Mouse (Mus musculus) gastrocnemius, postnatal 14 days (tissue): Measurements from ENCODE around the gene Sf3a2. TPM values are rescaled to one million over a fixed set of nuclear protein-coding genes. Genes with fewer than 3 reads are reported as not detected.
"Not testable (repeated sequence)": the region's sequence is repeated elsewhere in the genome, so short reads cannot be mapped to it uniquely, and the experiment has no call there.

Source experiments
- DNase-seq: peaks from one replicate; pipeline ENCODE4 v3.0.0; 2021; ENCODE audit warnings: mixed read lengths
- intact Hi-C: fragments of 180-260 bp; cut with DNase I; formaldehyde crosslinking; loops from one replicate; pipeline ENCODE4 v1.15.1; 2025; ENCODE audit warnings: low total_unique reads
- total RNA-seq, 2 experiments: library from RNA; stranded (reverse); gene quantifications; 2 replicates each; pipeline ENCODE4 v1.2.3; 2021

Gene Sf3a2
- total RNA-seq, 2 experiments from 2014 or later = 23.6 to 30.0 TPM

DNA sequence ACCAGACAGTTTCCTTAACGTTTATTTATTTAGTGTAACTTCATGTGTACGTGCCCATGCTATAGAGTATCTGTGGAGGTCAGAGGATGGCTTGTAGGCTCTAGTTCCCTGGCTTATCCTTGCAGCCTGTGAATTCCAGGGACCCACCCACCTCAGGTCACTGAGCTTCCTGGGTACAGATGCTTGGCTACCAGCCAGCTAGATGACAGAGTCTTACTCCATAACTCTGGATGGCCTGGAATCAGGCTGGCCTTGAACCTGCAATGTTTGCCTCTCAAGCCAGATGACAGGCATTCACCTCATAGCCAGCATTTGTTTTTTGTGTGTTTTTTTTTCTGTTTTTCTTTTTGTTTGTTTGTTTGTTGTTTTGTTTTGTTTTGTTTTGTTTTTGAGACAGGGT is 19.2 kb downstream of the Sf3a2 start:
- intact Hi-C loops = no loop called here
- DNase-seq = no peak

DNA sequence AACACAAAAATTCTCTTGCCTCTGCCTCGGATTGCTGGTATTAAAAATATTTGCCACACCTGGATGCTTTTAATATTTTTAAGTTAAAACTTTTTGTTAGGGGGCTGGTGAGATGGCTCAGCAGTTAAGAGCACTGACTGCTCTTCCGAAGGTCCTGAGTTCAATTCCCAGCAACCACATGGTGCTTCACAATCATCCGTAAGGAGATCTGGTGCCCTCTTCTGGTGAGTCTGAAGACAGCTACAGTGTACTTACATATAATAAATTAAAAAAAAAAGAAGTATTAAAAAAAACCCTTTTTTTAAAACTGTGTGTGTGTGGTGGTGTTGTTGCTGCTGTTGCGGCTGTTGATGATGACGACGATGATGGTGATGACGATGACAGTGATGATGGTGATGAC is 20.0 kb downstream of the Sf3a2 start:
- intact Hi-C loops, DNase-seq: not testable (repeated sequence)

DNA sequence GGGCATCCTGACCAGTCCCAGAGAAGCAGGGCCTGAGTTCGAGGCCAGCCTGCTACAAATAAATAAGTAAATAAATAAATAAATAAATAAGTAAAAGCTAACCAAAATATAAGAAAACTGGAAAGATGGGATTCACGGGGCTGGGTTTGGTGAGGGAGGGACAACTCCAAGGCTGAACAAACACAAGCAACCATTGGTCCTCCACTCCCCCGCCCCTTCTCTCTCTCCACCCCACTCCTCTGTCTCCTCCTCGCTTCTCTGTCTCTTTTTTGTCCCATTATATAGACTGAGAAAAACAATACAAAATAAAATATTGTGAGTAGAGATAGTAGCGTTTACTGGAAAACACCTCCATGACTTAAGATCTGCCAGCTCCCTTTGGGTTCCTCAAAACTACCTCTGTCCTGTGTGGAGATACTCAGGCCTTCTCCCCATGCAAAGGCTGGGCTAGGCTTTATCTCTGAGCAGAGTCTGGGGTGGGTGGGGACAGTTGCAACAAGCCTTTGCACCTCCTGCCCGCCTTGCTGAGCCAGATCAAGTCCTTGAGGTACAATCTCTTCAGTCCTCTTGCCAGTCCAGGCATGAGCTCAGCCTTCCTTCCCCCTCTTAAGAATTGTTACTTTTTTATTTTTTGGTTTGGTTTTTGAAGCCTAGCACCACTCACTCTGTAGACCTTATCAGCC is 20.7 kb downstream of the Sf3a2 start:
- no peak for DNase-seq
- intact Hi-C loops = no loop called here

GRCm38 (mm10) chr10:80819406-80819805 is 21.4 kb downstream of the Sf3a2 start:
- no peak for DNase-seq
- intact Hi-C loops = no loop called here

DNA sequence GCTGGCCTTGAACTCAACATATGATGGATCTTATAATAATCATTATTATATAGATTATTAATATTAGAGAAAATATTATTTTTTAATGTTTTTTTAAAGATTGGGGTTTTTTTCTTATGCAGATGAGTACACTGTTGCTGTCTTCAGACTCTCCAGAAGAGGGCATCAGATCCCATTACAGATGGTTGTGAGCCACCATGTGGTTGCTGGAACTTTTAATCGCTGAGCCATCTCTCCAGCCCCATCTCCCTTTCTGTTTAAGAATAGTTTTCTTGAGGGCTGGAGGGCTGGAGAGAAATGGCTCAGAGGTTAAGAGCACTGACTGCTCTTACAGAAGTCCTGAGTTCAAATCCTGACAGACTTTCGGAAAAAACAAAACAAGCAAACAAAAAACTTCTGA is 24.0 kb downstream of the Sf3a2 start:
- intact Hi-C loops = loop anchor here (2.0 kb wide), 1 partner anchor 55 kb away; no protein-coding TSS in a partner anchor
- DNase-seq = no peak

- intact Hi-C loops = loop anchor here (2.0 kb wide), 1 partner anchor 54 kb away; no protein-coding TSS in a partner anchor
- no peak for DNase-seq
These were observed 24.5 kb downstream of the Sf3a2 start for GRCm38 (mm10) chr10:80822528-80822927.

GRCm38 (mm10) chr10:80823316-80823715 is 25.3 kb downstream of the Sf3a2 start:
- intact Hi-C loops = loop anchor here (2.0 kb wide), 1 partner anchor 53 kb away; no protein-coding TSS in a partner anchor
- no peak for DNase-seq

DNA sequence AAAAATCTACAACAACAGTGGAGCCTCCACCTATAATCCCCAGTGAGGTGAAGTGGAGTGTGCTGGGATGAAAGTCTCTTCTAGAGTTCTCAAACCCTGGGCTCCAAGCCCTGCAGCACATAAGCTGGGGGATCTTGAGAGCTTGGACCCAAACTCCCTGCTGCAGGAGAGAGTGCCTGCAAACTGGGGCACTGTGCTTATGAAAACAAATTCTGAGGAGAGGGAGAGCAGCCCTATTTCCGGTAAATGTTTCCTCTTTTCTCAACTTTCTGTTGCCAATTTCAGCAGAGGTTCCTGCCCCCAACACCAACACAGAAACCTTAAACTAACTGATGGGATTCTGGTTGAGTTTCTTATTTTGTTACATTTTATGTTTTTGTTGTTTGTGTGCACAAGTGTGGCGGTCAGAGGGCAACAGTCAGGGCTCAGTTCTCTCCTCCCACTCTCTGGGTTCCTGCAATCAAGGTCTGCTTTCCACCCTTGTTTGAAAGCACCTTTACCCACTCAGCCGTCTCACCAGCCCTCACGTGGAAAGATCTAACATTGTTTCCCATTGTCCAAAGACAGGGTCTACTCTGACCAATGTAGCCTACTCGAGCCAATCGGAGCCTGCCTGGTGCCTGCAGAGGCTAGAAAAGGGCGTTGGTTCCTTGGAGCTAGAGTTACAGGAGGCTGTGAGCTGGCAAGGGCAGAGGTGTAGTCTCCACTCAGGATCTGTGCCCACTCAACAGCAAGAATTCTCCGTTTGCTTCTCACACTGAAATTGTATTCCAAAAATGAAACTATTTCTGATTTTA is 26.0 kb downstream of the Sf3a2 start:
- DNase-seq = no peak
- intact Hi-C loops = loop anchor here (2.0 kb wide), 1 partner anchor 53 kb away; no protein-coding TSS in a partner anchor

DNA sequence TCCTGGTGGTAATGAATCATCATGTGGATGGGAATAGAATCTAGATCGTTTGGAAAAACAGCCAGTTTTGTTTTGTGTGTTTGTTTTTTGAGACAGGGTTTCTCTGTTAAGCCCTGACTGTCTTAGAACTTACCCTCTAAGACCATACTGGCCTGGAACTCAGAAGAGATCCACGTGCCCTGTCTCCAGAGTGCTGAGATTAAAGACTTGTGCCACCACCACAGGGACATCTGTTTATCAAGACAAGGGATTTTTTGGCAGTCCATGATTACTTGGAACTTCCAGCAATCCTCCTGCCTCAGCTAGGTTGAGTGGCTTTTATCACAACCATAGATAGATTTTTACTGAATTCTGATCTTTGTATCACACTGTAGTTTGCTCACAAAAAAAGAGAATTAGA is 26.8 kb downstream of the Sf3a2 start:
- intact Hi-C loops = loop anchor here (5.0 kb wide), 1 partner anchor 37 kb away; no protein-coding TSS in a partner anchor
- no peak for DNase-seq

- peak; percentile 98 for DNase-seq
- intact Hi-C loops = loop anchor here (5.0 kb wide), 1 partner anchor 36 kb away; no protein-coding TSS in a partner anchor
These were observed 28.4 kb downstream of the Sf3a2 start, which contains the start of gene Oaz1 for GRCm38 (mm10) chr10:80826151-80827062. Oaz1 (plus strand) TSS chr10:80826656.

DNA sequence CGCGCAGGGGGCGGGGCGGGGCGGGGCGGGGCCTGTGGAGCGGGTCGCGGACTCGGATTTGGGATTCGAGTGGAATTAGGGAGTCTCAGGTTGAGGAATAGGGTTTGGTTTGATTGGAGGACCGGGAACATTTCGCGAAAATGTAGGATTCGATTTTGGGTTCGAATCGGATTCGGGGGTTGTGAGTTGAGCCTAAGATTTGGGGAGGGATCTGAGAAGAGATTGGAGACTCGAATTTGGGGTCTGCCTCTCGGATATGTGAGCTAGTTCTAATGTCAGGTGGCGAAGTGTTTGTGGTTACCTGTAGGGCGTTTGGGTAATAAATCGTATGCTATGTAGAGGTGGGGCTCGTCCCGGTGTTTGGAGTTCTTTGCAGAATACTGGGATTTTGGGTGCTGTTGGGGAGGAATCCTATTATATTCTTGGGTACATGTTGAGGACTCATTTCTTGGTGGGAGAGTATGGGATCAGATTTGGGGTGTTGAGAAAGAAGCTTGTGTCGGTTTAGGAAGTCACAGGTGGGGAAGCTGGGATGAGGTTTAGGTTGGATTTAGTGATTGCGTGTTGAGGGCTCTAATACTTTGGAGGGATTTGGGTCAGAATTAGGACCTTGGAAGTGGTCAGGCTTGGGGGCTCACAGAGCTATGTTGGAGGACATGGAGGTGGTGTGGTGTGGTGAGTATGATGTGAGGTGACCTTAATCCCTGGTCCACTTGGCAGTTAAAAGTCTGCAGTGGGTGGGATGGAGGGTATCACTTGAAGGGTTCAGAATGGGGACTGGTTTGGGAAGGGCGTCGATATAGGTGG is 29.3 kb downstream of the Sf3a2 start:
- no peak for DNase-seq
- intact Hi-C loops = loop anchor here (5.0 kb wide), 1 partner anchor 35 kb away; no protein-coding TSS in a partner anchor

DNA sequence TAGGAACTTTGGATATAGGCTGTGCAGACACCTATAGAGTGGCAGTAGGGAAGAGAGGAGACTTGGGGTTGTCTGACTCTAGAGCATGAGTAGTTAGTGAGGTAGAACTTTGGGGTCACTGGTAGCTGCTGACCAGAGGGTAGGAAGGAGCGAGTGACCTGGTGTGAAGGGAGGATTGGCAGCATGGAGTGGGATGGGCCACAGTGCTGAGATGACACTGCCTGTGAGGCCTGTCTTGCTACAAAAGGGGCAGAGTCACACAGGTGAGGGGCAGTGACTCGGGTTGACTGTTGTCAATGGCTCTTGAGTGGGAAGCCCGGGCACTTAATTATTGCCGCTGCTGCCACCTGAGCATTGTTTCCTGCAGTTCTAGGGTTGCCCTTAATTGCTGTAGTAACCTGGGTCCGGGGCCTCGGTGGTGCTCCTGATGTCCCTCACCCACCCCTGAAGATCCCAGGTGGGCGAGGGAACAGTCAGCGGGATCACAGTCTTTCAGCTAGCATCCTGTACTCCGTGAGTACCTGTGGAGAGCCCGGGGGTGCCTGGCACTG is 29.9 kb downstream of the Sf3a2 start:
- no peak for DNase-seq
- intact Hi-C loops = loop anchor here (5.0 kb wide), 1 partner anchor 34 kb away; no protein-coding TSS in a partner anchor

GRCm38 (mm10) chr10:80828587-80828986 is 30.6 kb downstream of the Sf3a2 start:
- intact Hi-C loops = loop anchor here (5.0 kb wide), 1 partner anchor 34 kb away; no protein-coding TSS in a partner anchor
- not testable (repeated sequence) for DNase-seq

DNA sequence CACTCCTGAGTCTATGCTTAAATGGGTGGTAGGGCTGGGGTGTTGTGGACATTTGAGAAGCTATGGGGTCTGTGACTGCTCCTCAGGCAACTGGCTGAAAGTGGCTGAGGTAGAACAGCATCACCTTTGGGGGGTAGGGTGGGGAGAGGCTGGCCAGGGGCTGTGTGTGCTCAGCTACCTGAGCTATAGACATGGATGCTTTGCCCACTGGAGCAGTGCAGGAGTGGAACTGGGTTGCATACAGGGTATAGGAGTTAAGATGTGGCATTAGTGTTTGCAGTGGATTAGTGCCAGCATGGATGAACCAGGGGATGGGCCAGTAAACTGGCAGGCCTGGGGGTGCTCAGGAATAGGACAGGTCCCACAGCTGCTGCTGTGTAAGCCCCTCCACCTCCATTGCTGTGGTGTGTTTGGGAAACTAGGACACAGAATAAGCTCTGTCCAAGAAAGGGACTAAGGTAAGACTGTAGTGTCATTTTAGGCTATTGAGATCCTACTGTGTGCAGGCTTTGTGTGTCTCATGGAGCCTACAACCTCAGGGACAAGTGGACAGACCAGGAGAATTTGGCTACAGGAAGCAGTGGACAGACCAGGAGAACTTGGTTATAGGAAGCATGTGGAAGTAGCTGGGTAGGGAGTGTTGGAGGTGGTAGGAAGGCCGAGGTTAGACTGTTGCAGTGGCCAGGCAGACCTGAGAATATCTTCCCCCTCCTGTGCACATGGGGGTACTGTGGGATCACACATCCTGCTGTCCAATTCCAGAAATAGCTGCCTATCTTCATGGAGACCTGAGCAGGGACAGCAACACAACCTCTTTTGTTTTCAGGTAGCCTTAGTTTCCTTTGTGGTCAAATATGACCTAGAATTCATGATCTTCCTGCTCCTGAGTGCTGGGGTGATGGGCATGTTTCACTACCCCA is 31.6 kb downstream of the Sf3a2 start:
- no peak for DNase-seq
- intact Hi-C loops = loop anchor here (5.0 kb wide), 1 partner anchor 33 kb away; no protein-coding TSS in a partner anchor

DNA sequence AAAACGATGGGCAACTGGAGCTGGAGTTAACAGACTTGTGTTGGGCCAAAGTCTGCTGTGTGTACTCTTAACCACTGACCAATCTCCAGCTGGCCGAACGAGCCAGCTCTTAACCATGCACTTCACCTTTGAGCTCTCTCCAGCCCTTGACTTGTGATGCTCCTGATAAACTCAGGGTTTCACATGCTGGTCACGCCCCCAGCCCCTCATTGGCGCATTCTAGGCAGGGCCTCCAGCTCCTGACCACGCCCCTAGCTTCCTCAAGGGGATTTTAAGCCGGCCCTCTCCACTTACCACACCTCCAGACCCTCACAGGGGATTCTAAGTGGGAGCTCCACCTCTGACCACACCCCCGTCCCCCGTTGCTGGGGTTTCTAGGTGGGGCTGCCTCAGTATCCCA is 33.1 kb downstream of the Sf3a2 start:
- peak; percentile 70 for DNase-seq
- intact Hi-C loops = no loop called here

DNA sequence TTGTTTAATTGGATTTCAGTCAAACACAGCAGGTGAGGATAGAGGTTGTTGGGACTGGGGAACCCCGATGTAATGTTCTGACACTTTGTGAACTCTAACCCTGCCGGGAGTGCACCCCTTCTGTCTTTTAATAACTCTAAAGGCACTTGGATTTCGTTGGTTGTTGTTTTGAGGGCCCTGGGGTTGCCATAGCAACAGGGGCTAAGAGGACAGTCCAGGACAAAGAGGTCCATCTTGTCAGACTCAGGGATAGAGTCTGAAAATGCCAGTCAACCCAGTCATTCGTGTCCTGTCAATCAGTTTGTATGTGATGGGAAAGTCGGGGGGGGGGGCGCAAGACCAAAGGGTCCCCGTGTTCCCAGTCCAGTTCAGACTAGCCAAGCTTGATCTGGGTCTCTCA is 34.8 kb downstream of the Sf3a2 start:
- intact Hi-C loops = no loop called here
- no peak for DNase-seq

DNA sequence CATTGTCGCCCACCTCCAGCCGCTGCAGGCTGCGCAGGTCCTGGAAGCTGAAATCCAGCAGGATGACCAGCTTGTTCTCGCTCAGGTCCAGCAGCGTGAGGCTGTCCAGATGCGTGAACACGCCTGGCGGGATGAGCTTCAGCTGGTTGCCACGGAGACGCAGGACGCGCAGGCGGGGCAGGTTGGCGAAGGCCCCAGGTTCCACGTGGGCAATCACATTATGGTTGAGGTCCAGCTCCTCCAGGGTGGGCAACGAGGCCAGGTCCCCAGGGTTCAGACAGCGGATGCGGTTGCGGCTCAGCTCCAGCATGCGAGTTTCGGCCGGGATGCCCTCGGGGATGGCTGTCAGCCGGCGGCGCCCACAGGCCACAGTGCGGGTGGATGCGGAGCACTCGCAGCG is 37.6 kb downstream of the Sf3a2 start:
- DNase-seq = no peak
- intact Hi-C loops = no loop called here
